Mouse (Mus musculus): ENCODE measurements at regions not wholly inside any gene's neighbourhood (a gene's known extent, or its start where the extent isn't known, plus 50 kb on each side); places are given as distances from the start of the nearest gene placed in this dataset.

GRCm38 (mm10) chr10:101486504-101486903 lies 194.8 kb upstream of the Mgat4c start:
- Histone ChIP-seq H3K4me2 (replicated peaks) (no peak overlapping the region), H3K36me3 (no peaks in the 10 kb centered on the region), H3K4me1 (no peaks in the 10 kb centered on the region; the same call in 1 of the 2 replicates), H3K27me3 (no peaks in the 10 kb centered on the region), H3K9me3 (no peaks in the 10 kb centered on the region), H3K27ac (replicated peaks) (no peak overlapping the region), H3K4me3 (no peak overlapping the region), H3K9ac (replicated peaks) (no peak overlapping the region)
- no peak for ATAC-seq (replicated peaks)

GRCm38 (mm10) chr10:101490418-101491055 lies 190.8 kb upstream of the Mgat4c start:
- no peaks in the 10 kb centered on the region for H3K9me3 ChIP-seq
- no peaks in the 10 kb centered on the region for H3K27me3 ChIP-seq
- H3K4me2 ChIP-seq (replicated peaks) = no peak overlapping the region
- no peaks in the 10 kb centered on the region; the same call in 1 of the 2 replicates for H3K4me1 ChIP-seq
- H3K36me3 ChIP-seq = no peaks in the 10 kb centered on the region
- H3K9ac ChIP-seq (replicated peaks) = no peak overlapping the region
- WGBS = 21% methylated on average over 1 of the region's 1 CpGs
- H3K27ac ChIP-seq (replicated peaks) = no peak overlapping the region
- ATAC-seq (replicated peaks) = no peak
- H3K4me3 ChIP-seq = no peak overlapping the region

GRCm38 (mm10) chr10:101515087-101515486 lies 166.2 kb upstream of the Mgat4c start:
- H3K4me2 ChIP-seq (replicated peaks) = no peak overlapping the region
- no peaks in the 10 kb centered on the region for H3K27me3 ChIP-seq
- peak; percentile 60; the same call in 1 of the 2 replicates for ATAC-seq (replicated peaks)
- peaks cover 2% of the 10 kb centered on the region; the same call in 1 of the 2 replicates for H3K4me1 ChIP-seq
- no peaks in the 10 kb centered on the region for H3K9me3 ChIP-seq
- no peak overlapping the region for H3K4me3 ChIP-seq
- 62% methylated on average over 3 of the region's 3 CpGs for WGBS
- H3K27ac ChIP-seq (replicated peaks) = no peak overlapping the region
- no peaks in the 10 kb centered on the region for H3K36me3 ChIP-seq
- no peak overlapping the region for H3K9ac ChIP-seq (replicated peaks)

GRCm38 (mm10) chr10:101516930-101517329 lies 164.4 kb upstream of the Mgat4c start:
- Histone ChIP-seq H3K4me3 (no peak overlapping the region), H3K9ac (replicated peaks) (no peak overlapping the region), H3K4me2 (replicated peaks) (no peak overlapping the region), H3K27me3 (no peaks in the 10 kb centered on the region), H3K4me1 (peaks cover 2% of the 10 kb centered on the region; the same call in 1 of the 2 replicates), H3K36me3 (no peaks in the 10 kb centered on the region), H3K27ac (replicated peaks) (no peak overlapping the region), H3K9me3 (no peaks in the 10 kb centered on the region)
- WGBS = 36% methylated on average over 3 of the region's 3 CpGs
- ATAC-seq (replicated peaks) = peak; percentile 63; the same call in 1 of the 2 replicates

- Histone ChIP-seq H3K9me3 (no peaks in the 10 kb centered on the region), H3K4me1 (no peaks in the 10 kb centered on the region), H3K4me2 (replicated peaks) (no peak overlapping the region), H3K9ac (replicated peaks) (no peak overlapping the region), H3K4me3 (no peak overlapping the region), H3K27me3 (no peaks in the 10 kb centered on the region), H3K27ac (replicated peaks) (no peak overlapping the region), H3K36me3 (no peaks in the 10 kb centered on the region)
- WGBS = 52% methylated on average over 2 of the region's 2 CpGs
- no peak for ATAC-seq (replicated peaks)
These were observed 149.0 kb upstream of the Mgat4c start for GRCm38 (mm10) chr10:101532325-101532724.

- ATAC-seq (replicated peaks) = no peak
- no peaks in the 10 kb centered on the region for H3K36me3 ChIP-seq
- no peaks in the 10 kb centered on the region for H3K4me1 ChIP-seq
- no peaks in the 10 kb centered on the region for H3K9me3 ChIP-seq
- WGBS = 80% methylated on average over 1 of the region's 1 CpGs
- H3K4me3 ChIP-seq = no peak overlapping the region
- no peak overlapping the region for H3K4me2 ChIP-seq (replicated peaks)
- no peaks in the 10 kb centered on the region for H3K27me3 ChIP-seq
- H3K9ac ChIP-seq (replicated peaks) = no peak overlapping the region
- H3K27ac ChIP-seq (replicated peaks) = no peak overlapping the region
These were observed 137.1 kb upstream of the Mgat4c start for GRCm38 (mm10) chr10:101544203-101544602.

GRCm38 (mm10) chr10:101550645-101551044 lies 130.6 kb upstream of the Mgat4c start:
- Histone ChIP-seq H3K4me1 (no peaks in the 10 kb centered on the region), H3K9me3 (no peaks in the 10 kb centered on the region), H3K27ac (replicated peaks) (no peak overlapping the region), H3K4me2 (replicated peaks) (no peak overlapping the region), H3K9ac (replicated peaks) (no peak overlapping the region), H3K27me3 (no peaks in the 10 kb centered on the region), H3K36me3 (no peaks in the 10 kb centered on the region), H3K4me3 (no peak overlapping the region)
- WGBS = 89% methylated on average over 3 of the region's 3 CpGs
- no peak for ATAC-seq (replicated peaks)

Measured in forebrain, embryonic 15.5 days (tissue).